Mouse (Mus musculus): Measurements from ENCODE around the gene Ubl7.

DNA sequence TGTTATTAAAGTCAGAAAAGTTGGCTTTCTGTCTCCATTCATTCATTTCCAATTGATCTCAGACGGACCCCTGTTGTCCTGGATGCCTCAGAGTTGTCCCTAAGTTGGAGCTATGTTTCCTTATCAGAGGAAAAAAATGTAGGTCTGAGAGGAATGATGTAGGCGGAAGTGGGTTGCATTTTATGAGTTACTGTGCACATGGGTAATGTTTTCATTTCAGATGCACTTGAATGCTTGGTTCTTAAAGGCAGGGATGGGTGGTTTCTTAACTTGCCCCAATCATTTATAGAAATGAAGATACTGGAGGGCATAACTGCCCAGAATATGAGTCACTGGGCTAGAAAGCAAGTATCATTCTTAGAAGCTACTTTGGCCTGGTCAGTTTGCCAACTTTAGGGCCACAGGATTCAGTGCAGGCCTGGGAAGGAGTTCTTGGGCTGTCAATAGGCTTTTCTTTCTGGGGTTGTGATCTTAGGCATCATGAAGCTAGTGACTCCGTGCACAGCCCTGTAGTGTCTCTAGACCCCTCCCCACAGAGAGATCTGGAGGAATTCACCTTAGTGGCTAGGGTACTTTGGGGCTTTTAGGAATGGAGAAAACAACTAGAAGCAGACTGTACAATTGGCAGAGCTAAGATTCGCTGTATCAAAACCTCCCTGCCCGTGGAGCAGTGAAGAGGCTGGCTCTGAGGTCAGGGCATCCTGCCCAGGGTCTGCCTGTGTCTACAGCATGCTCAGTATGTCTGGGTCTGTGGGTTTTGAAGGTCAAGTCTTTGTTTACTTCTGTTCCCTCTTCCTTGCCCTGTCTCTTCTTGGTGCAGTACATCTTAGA is 27.7 kb downstream of the Ubl7 start:
- TF ChIP-seq CTCF (IDR thresholded peaks at IDR 0.05; ENCODE audit: low read depth, low read length), result no peak
- no peak for TF ChIP-seq POLR2A (IDR thresholded peaks at IDR 0.05; ENCODE audit: borderline replicate concordance, low read depth, low read length)
